Mouse (Mus musculus) liver, embryonic 14.5 days (tissue): ENCODE measurements around the gene Bcas3. TPM values are rescaled to one million over a fixed set of nuclear protein-coding genes. Genes with fewer than 3 reads are reported as not detected.
"Not testable (repeated sequence)": the region's sequence is repeated elsewhere in the genome, so short reads cannot be mapped to it uniquely, and the experiment has no call there.

Source experiments
- ATAC-seq: fragments of 200-750 bp; cut with Nextera tagmentation; 2 replicates; pipeline ENCODE4 v1.8.0; 2017; ENCODE audit warnings: moderate number of reproducible peaks, mild to moderate bottlenecking, moderate library complexity; ENCODE audit not compliant: insufficient read depth
- DNase-seq, 3 experiments: peaks; one replicate each; pipeline ENCODE4 v3.0.0-alpha.2; 2012 to 2013; ENCODE audit warnings: low read depth in 3 of 3, low spot score in 3 of 3
- H3K27ac ChIP-seq: fragments of 300-500 bp; sonication (generic); 2 replicates; pipeline ENCODE4 v1.5.1; 2014; ENCODE audit warnings: moderate library complexity, mild to moderate bottlenecking, control low read depth, inconsistent platforms
- H3K27me3 ChIP-seq: fragments of 300-500 bp; sonication (generic); 2 replicates; pipeline ENCODE4 v1.6.1; 2014; ENCODE audit warnings: mild to moderate bottlenecking, low read length, moderate library complexity; ENCODE audit not compliant: control insufficient read depth, insufficient read depth
- H3K36me3 ChIP-seq: fragments of 300-500 bp; sonication (generic); replicated peaks from 2 replicates; pipeline ENCODE4 v1.6.1; 2014; ENCODE audit warnings: low read depth; ENCODE audit not compliant: control insufficient read depth, insufficient read depth
- H3K4me1 ChIP-seq, 2 experiments: fragments of 200-500 bp in 1 of 2; fragments of 300-500 bp in 1 of 2; sonication (generic) in 1 of 2; replicated peaks; 2 replicates each; pipeline ENCODE4 v1.6.1; 2012 to 2014; ENCODE audit warnings: antibody characterized with exemption in 1 of 2, inconsistent platforms in 1 of 2, low read length in 1 of 2; ENCODE audit not compliant: control insufficient read depth in 2 of 2, insufficient read depth in 2 of 2
- H3K4me2 ChIP-seq: fragments of 300-500 bp; sonication (generic); 2 replicates; pipeline ENCODE4 v1.6.1; 2014; ENCODE audit warnings: low read depth, mild to moderate bottlenecking, control low read depth, moderate library complexity
- H3K4me3 ChIP-seq, 2 experiments: fragments of 200-500 bp in 1 of 2; fragments of 300-500 bp in 1 of 2; sonication (generic) in 1 of 2; 2 replicates each; pipeline ENCODE4 v1.5.1; 2012 to 2014; ENCODE audit warnings: low read depth in 2 of 2, low read length in 2 of 2, mild to moderate bottlenecking in 2 of 2, control low read depth in 1 of 2, inconsistent platforms in 1 of 2, moderate library complexity in 1 of 2; ENCODE audit not compliant: insufficient read depth in 1 of 2
- H3K9ac ChIP-seq: fragments of 300-500 bp; sonication (generic); replicated peaks from 2 replicates; pipeline ENCODE4 v1.6.1; 2014; ENCODE audit warnings: mild to moderate bottlenecking, control low read depth, moderate library complexity
- H3K9me3 ChIP-seq: fragments of 300-500 bp; sonication (generic); 2 replicates; pipeline ENCODE4 v1.6.1; 2016; ENCODE audit warnings: low read length, mixed read lengths; ENCODE audit not compliant: control insufficient read depth
- CTCF ChIP-seq: IDR thresholded peaks from 2 replicates; pipeline ENCODE4 v1.5.1; 2016; ENCODE audit warnings: antibody characterized with exemption, low read depth, control low read depth
- EP300 ChIP-seq: IDR thresholded peaks from 2 replicates; pipeline ENCODE4 v1.6.1; 2016; ENCODE audit warnings: antibody characterized with exemption, low read depth
- WGBS: fragments of 180-500 bp; shearing (Covaris S2); extraction: QIAGEN DNeasy Blood & Tissue Kit; methylation state at CpG from one replicate; pipeline ENCODE4 v1.1.7; 2014; ENCODE audit not compliant: insufficient replicate concordance; 5-methylcytosine and 5-hydroxymethylcytosine counted together
- polyA plus RNA-seq, 2 experiments: library from polyadenylated mRNA; depleted of rRNA in 1 of 2; stranded (reverse) in 1 of 2; unstranded in 1 of 2; fragments of >200 nt; fragmentation: Nextera tagmentation in 1 of 2; extraction: Ambion mirVana in 1 of 2; gene quantifications; 2 replicates each; pipeline versions ENCODE4 v1.2.1 to v1.2.3; 2012 to 2014

Gene Bcas3
- polyA plus RNA-seq, 2 experiments, result 6.9 to 17.5 TPM

DNA sequence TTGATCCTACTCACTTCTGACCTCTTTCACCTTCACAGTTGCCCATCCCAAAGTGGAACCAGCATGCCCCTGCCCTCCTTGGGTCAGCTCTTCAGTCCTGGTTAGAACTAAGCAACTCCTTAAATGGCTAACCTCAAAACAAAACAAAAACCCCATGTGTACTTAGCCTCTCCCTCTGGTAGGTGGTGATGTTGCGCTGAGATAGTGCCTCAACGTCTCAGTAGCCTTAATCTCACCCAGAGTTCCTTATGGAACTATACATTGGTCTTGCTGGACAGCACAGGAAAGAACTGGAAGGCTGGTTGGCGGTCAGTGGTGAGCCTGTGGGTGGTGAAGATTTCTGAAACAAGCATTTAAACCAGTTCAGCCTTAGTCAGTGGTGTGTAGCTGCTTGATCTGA is 149.1 kb downstream of the Bcas3 start:
- Histone ChIP-seq H3K4me3 (no peak overlapping the region), H3K36me3 (no peaks in the 10 kb centered on the region), H3K9ac (no peak overlapping the region), H3K4me1 (no peaks in the 10 kb centered on the region), H3K4me2 (no peak overlapping the region), H3K9me3 (no peaks in the 10 kb centered on the region), H3K27ac (no peak overlapping the region), H3K27me3 (no peaks in the 10 kb centered on the region)
- WGBS, result 52% methylated on average over 3 of the region's 3 CpGs
- ATAC-seq, result no peak
- DNase-seq, result no peak
- TF ChIP-seq CTCF, result no peak
- no peak for TF ChIP-seq EP300

DNA sequence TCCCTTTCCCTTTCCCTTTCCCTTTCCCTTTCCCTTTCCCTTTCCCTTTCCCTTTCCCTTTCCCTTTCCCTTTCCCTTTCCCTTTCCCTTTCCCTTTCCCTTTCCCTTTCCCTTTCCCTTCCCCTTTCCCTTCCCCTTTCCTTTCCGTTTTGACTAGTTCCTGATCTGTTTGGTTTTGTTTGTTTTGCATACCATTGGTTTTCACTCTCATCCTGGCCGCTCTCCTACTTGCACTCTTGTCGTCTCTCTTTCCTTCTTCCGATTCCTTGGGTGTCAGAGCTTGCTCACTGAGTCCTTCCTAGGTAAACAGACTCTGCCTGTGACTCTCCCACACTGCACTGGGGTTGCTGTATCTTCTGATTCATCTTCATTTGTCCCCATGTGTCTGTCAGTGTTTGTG is 151.8 kb downstream of the Bcas3 start:
- not testable (repeated sequence) for DNase-seq, H3K4me2 ChIP-seq, H3K4me1 ChIP-seq, H3K9ac ChIP-seq, H3K4me3 ChIP-seq, H3K36me3 ChIP-seq, H3K9me3 ChIP-seq, H3K27ac ChIP-seq, H3K27me3 ChIP-seq, ATAC-seq
- WGBS, result 53% methylated on average over 4 of the region's 4 CpGs

DNA sequence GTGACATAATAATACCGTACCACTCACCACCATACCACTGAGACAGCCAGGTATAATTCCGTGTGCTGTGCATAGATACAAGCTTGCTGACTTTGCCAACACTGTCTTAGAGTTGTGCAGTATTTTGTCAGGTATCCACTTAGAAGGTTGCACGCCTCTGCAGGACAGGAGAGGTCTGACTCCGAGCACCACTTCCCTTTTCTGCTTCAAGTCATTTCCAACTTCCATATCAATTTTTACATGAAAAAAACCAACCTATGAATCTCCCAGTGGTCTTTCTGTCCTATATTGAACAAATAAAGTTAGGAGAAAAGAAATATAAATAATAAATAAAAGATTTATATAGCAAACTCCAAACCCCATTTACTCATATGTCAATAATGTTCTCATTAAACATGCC is 152.8 kb downstream of the Bcas3 start:
- WGBS, result 48% methylated on average over 4 of the region's 4 CpGs
- Histone ChIP-seq H3K4me2 (no peak overlapping the region), H3K27ac (no peak overlapping the region), H3K4me1 (no peaks in the 10 kb centered on the region), H3K9me3 (no peaks in the 10 kb centered on the region), H3K27me3 (no peaks in the 10 kb centered on the region), H3K4me3 (no peak overlapping the region), H3K36me3 (no peaks in the 10 kb centered on the region), H3K9ac (no peak overlapping the region)
- TF ChIP-seq EP300 (no peak), CTCF (no peak)
- ATAC-seq (no peak), DNase-seq (no peak)

DNA sequence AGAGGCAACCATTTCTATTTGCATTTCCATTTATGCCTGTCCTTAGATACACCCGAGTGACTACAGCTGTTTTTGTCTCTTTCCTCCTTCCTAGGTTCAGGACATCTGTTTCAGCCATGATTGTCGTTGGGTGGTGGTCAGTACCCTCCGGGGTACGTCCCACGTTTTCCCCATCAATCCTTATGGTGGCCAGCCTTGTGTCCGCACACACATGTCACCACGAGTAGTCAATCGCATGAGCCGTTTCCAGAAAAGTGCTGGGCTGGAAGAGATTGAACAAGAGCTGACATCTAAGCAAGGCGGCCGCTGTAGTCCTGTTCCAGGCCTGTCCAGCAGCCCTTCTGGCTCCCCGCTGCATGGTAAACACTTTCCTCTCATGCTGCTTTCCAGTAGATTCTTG is 156.4 kb downstream of the Bcas3 start:
- no peaks in the 10 kb centered on the region for H3K36me3 ChIP-seq

DNA sequence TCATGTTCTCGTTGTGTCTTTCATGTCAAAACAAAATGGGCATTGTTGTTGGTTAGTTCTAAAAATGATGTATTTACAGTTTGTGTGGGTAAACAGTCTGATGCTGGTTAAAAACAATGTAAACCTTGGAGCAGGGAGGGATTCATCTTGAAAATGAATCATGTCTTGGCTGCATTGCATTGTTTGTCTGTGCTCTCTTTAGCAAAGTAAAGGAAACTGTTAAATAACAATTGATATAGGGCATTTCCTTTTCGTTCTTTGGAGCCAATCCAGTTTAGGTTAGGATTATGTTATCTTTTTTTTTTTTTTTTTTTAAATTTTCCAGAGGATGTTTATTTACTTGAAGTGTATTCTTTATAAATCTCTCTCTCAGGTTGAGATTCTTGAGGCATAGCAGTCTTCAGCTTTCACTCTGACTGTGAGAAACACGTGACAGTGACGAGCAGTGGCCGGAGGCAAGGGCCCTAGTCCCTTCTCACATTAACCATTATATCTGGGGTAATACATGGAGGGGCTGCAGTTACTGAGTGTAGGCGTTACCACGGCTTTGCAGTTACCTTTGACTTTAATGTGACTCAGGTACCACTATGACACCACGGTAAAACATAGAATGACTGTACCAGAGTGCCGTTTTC is 158.4 kb downstream of the Bcas3 start:
- Histone ChIP-seq H3K9me3 (no peaks in the 10 kb centered on the region), H3K4me3 (no peak overlapping the region), H3K4me1 (no peaks in the 10 kb centered on the region), H3K27me3 (no peaks in the 10 kb centered on the region), H3K27ac (no peak overlapping the region), H3K9ac (no peak overlapping the region), H3K4me2 (no peak overlapping the region), H3K36me3 (no peaks in the 10 kb centered on the region)
- WGBS, result 67% methylated on average over 9 of the region's 9 CpGs
- no peak for DNase-seq
- TF ChIP-seq CTCF (no peak), EP300 (no peak)
- ATAC-seq, result no peak

More for the DNA sequence above, 156.4 kb downstream of the Bcas3 start:
- TF ChIP-seq CTCF (no peak), EP300 (no peak)
- H3K27me3 ChIP-seq, result no peaks in the 10 kb centered on the region
- H3K4me3 ChIP-seq, result no peak overlapping the region
- H3K4me2 ChIP-seq, result no peak overlapping the region
- H3K4me1 ChIP-seq, result no peaks in the 10 kb centered on the region
- H3K27ac ChIP-seq, result no peak overlapping the region
- DNase-seq, result no peak
- ATAC-seq, result no peak
- H3K9me3 ChIP-seq, result no peaks in the 10 kb centered on the region
- no peak overlapping the region for H3K9ac ChIP-seq
- WGBS, result 79% methylated on average over 12 of the region's 12 CpGs
